Mouse (Mus musculus) limb, embryonic 12.5 days (tissue): ENCODE results near the gene Spsb1. TPM values are rescaled to one million over a fixed set of nuclear protein-coding genes. Genes with fewer than 3 reads are reported as not detected.

Source experiments
- ATAC-seq: fragments of 200-750 bp; cut with Nextera tagmentation; 2 replicates; pipeline ENCODE4 v1.8.0; 2017; ENCODE audit warnings: low read depth, moderate TSS enrichment; ENCODE audit not compliant: insufficient number of reproducible peaks, insufficient read depth, low FRiP score, low TSS enrichment
- H3K27ac ChIP-seq: fragments of 300-500 bp; sonication (generic); 2 replicates; pipeline ENCODE4 v1.5.1; 2016; ENCODE audit warnings: mild to moderate bottlenecking, moderate library complexity
- H3K27me3 ChIP-seq: fragments of 300-500 bp; sonication (generic); 2 replicates; pipeline ENCODE4 v1.6.1; 2016; ENCODE audit warnings: mild to moderate bottlenecking, moderate library complexity
- H3K36me3 ChIP-seq: fragments of 300-500 bp; sonication (generic); 2 replicates; pipeline ENCODE4 v1.6.1; 2016; ENCODE audit warnings: mild to moderate bottlenecking, moderate library complexity
- H3K4me1 ChIP-seq: fragments of 300-500 bp; sonication (generic); replicated peaks from 2 replicates; pipeline ENCODE4 v1.6.1; 2016
- H3K4me2 ChIP-seq: fragments of 300-500 bp; sonication (generic); 2 replicates; pipeline ENCODE4 v1.6.1; 2016; ENCODE audit warnings: mild to moderate bottlenecking, moderate library complexity
- H3K4me3 ChIP-seq: fragments of 300-500 bp; sonication (generic); replicated peaks from 2 replicates; pipeline ENCODE4 v1.5.1; 2016; ENCODE audit warnings: mild to moderate bottlenecking
- H3K9ac ChIP-seq: fragments of 300-500 bp; sonication (generic); replicated peaks from 2 replicates; pipeline ENCODE4 v1.6.1; 2016; ENCODE audit warnings: mild to moderate bottlenecking, moderate library complexity
- H3K9me3 ChIP-seq: fragments of 300-500 bp; sonication (generic); 2 replicates; pipeline ENCODE4 v1.6.1; 2016; ENCODE audit warnings: mild to moderate bottlenecking, moderate library complexity
- WGBS: fragments of 180-500 bp; shearing (Covaris S2); methylation state at CpG from one replicate; pipeline ENCODE4 v1.1.7; 2016; 5-methylcytosine and 5-hydroxymethylcytosine counted together
- polyA plus RNA-seq: library from polyadenylated mRNA; unstranded; fragments of >200 nt; fragmentation: Nextera tagmentation; extraction: Ambion mirVana; gene quantifications from 2 replicates; pipeline ENCODE4 v1.2.1, GENCODE M21; 2016

Spsb1 gene
- polyA plus RNA-seq, 1 experiment from 2014 or later, result 19.1 TPM

GRCm38 (mm10) chr4:149896024-149896538 lies 58.8 kb downstream of the Spsb1 start:
- H3K4me3 ChIP-seq, result no peak overlapping the region
- H3K9ac ChIP-seq, result no peak overlapping the region
- 43% methylated on average over 12 of the region's 12 CpGs for WGBS
- H3K4me2 ChIP-seq, result peak overlapping the region; percentile 23
- H3K27me3 ChIP-seq, result no peaks in the 10 kb centered on the region
- peaks cover 75% of the 10 kb centered on the region for H3K4me1 ChIP-seq
- H3K36me3 ChIP-seq, result peaks cover 36% of the 10 kb centered on the region
- no peaks in the 10 kb centered on the region for H3K9me3 ChIP-seq
- ATAC-seq, result no peak
- H3K27ac ChIP-seq, result peak overlapping the region; percentile 98

- no peak for ATAC-seq
- 27% methylated on average over 7 of the region's 7 CpGs for WGBS
- Histone ChIP-seq H3K36me3 (peaks cover 31% of the 10 kb centered on the region), H3K9ac (no peak overlapping the region), H3K27ac (peak overlapping the region; percentile 98), H3K27me3 (no peaks in the 10 kb centered on the region), H3K4me1 (peaks cover 75% of the 10 kb centered on the region), H3K4me3 (no peak overlapping the region), H3K9me3 (no peaks in the 10 kb centered on the region), H3K4me2 (no peak overlapping the region)
Measured at GRCm38 (mm10) chr4:149895226-149895625, 59.6 kb downstream of the Spsb1 start.

- Histone ChIP-seq H3K27me3 (no peaks in the 10 kb centered on the region), H3K9me3 (no peaks in the 10 kb centered on the region), H3K4me2 (peak overlapping the region; percentile 9; the same call in 1 of the 2 replicates), H3K4me3 (no peak overlapping the region), H3K4me1 (peaks cover 84% of the 10 kb centered on the region), H3K27ac (peak overlapping the region; percentile 98), H3K9ac (no peak overlapping the region), H3K36me3 (peaks cover 27% of the 10 kb centered on the region)
- 69% methylated on average over 7 of the region's 7 CpGs for WGBS
- no peak for ATAC-seq
Measured at GRCm38 (mm10) chr4:149894300-149894699, 60.5 kb downstream of the Spsb1 start.

- WGBS, result 2% methylated on average over 11 of the region's 11 CpGs
- H3K4me3 ChIP-seq, result no peak overlapping the region
- H3K4me1 ChIP-seq, result peaks cover 90% of the 10 kb centered on the region
- H3K4me2 ChIP-seq, result peak overlapping the region; percentile 30
- no peaks in the 10 kb centered on the region for H3K27me3 ChIP-seq
- peak; percentile 92 for ATAC-seq
- no peaks in the 10 kb centered on the region for H3K9me3 ChIP-seq
- H3K9ac ChIP-seq, result no peak overlapping the region
- H3K27ac ChIP-seq, result peak overlapping the region; percentile 98
- peaks cover 23% of the 10 kb centered on the region for H3K36me3 ChIP-seq
Measured at GRCm38 (mm10) chr4:149893611-149894151, 61.2 kb downstream of the Spsb1 start.

GRCm38 (mm10) chr4:149891172-149891960 lies 63.5 kb downstream of the Spsb1 start:
- WGBS, result 71% methylated on average over 5 of the region's 5 CpGs
- no peak overlapping the region for H3K4me2 ChIP-seq
- no peaks in the 10 kb centered on the region for H3K27me3 ChIP-seq
- H3K9me3 ChIP-seq, result no peaks in the 10 kb centered on the region
- H3K36me3 ChIP-seq, result 0 out of 2 replicates have a peak, but pooled peaks cover 4% of the 10 kb centered on the region
- no peak overlapping the region for H3K9ac ChIP-seq
- H3K4me1 ChIP-seq, result peaks cover 95% of the 10 kb centered on the region
- ATAC-seq, result no peak
- H3K4me3 ChIP-seq, result no peak overlapping the region
- H3K27ac ChIP-seq, result peak overlapping the region; percentile 98

GRCm38 (mm10) chr4:149890551-149890950 lies 64.3 kb downstream of the Spsb1 start:
- Histone ChIP-seq H3K27ac (peak overlapping the region; percentile 97), H3K4me2 (peak overlapping the region; percentile 17), H3K4me1 (peaks cover 90% of the 10 kb centered on the region), H3K36me3 (no peaks in the 10 kb centered on the region), H3K27me3 (no peaks in the 10 kb centered on the region), H3K9me3 (no peaks in the 10 kb centered on the region), H3K4me3 (no peak overlapping the region), H3K9ac (no peak overlapping the region)
- ATAC-seq, result no peak
- WGBS, result 3% methylated on average over 8 of the region's 8 CpGs

- H3K27ac ChIP-seq, result peak overlapping the region; percentile 97
- 24% methylated on average over 13 of the region's 13 CpGs for WGBS
- peak overlapping the region; percentile 17; the same call in 1 of the 2 replicates for H3K4me2 ChIP-seq
- H3K9me3 ChIP-seq, result no peaks in the 10 kb centered on the region
- H3K27me3 ChIP-seq, result no peaks in the 10 kb centered on the region
- no peak overlapping the region for H3K4me3 ChIP-seq
- H3K36me3 ChIP-seq, result no peaks in the 10 kb centered on the region
- no peak for ATAC-seq
- H3K4me1 ChIP-seq, result peaks cover 83% of the 10 kb centered on the region
- H3K9ac ChIP-seq, result no peak overlapping the region
Measured at GRCm38 (mm10) chr4:149889851-149890250, 65.0 kb downstream of the Spsb1 start.

- WGBS, result 57% methylated on average over 20 of the region's 20 CpGs
- no peak overlapping the region for H3K9ac ChIP-seq
- H3K4me3 ChIP-seq, result no peak overlapping the region
- peaks cover 74% of the 10 kb centered on the region for H3K4me1 ChIP-seq
- H3K36me3 ChIP-seq, result no peaks in the 10 kb centered on the region
- no peaks in the 10 kb centered on the region for H3K27me3 ChIP-seq
- H3K9me3 ChIP-seq, result no peaks in the 10 kb centered on the region
- no peak for ATAC-seq
- H3K27ac ChIP-seq, result peak overlapping the region; percentile 97
- H3K4me2 ChIP-seq, result no peak overlapping the region
Measured at GRCm38 (mm10) chr4:149888736-149889470, 65.9 kb downstream of the Spsb1 start.

- WGBS, result 89% methylated on average over 5 of the region's 5 CpGs
- peaks cover 67% of the 10 kb centered on the region for H3K4me1 ChIP-seq
Measured at GRCm38 (mm10) chr4:149888156-149888555, 66.7 kb downstream of the Spsb1 start.

GRCm38 (mm10) chr4:149886298-149887271 lies 68.3 kb downstream of the Spsb1 start:
- no peaks in the 10 kb centered on the region for H3K36me3 ChIP-seq
- H3K9me3 ChIP-seq, result no peaks in the 10 kb centered on the region
- no peak for ATAC-seq
- no peaks in the 10 kb centered on the region for H3K27me3 ChIP-seq
- H3K4me1 ChIP-seq, result peaks cover 55% of the 10 kb centered on the region
- H3K27ac ChIP-seq, result peak overlapping the region; percentile 46
- no peak overlapping the region for H3K9ac ChIP-seq
- H3K4me2 ChIP-seq, result no peak overlapping the region
- H3K4me3 ChIP-seq, result no peak overlapping the region
- WGBS, result 51% methylated on average over 18 of the region's 18 CpGs

More at GRCm38 (mm10) chr4:149888156-149888555, 66.7 kb downstream of the Spsb1 start:
- Histone ChIP-seq H3K27ac (no peak overlapping the region), H3K9ac (no peak overlapping the region), H3K36me3 (no peaks in the 10 kb centered on the region), H3K27me3 (no peaks in the 10 kb centered on the region), H3K4me3 (no peak overlapping the region), H3K4me2 (no peak overlapping the region), H3K9me3 (no peaks in the 10 kb centered on the region)
- ATAC-seq, result no peak
